Mouse (Mus musculus): ENCODE data around the gene Kat2b.
"Not testable (repeated sequence)": the region's sequence is repeated elsewhere in the genome, so short reads cannot be mapped to it uniquely, and the experiment has no call there.

The Kat2b gene

DNA sequence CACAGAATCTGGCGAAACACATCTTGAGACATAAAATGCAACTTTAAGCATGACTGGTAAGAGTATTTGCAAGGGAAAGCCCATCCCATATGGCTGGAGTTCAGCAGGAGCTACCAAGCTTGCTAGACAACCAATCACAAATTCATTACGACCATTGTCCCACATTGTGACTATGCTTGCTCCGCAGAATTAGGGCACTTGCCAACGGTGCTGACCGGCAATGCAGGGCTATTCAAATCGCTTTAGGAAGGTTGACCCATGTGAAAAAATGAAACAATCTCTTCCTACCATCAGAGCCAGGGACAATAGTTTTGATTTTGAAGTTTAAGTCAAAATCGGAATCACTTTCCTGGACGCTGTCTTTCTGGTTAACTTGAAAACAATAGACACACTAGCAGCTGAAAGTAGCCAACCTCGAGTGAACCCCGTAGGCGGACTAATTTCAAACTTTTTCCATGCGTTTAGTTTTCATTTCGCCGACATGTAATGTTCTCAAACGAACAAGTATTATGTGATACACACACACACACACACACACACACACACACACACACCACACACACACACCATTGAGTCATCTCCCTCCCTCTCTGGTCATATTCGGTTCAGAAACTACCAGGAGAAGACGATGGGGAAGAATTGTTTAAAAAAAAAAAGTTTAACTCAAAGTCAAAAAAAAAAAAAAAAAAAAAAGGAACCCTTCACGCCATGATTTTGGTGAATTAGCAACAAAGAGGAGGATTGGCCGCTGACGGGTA, at the start of gene Kat2b:
TSS of gene Kat2b (plus strand) at position 701 of the 758 bp plus-strand sequence.
- DNase-seq (ENCODE audit: low spot score) = no peak

- DNase-seq (ENCODE audit: low spot score) = no peak
Observed at GRCm38 (mm10) chr17:53519364-53519763, 47.3 kb upstream of the Kat2b start.

DNA sequence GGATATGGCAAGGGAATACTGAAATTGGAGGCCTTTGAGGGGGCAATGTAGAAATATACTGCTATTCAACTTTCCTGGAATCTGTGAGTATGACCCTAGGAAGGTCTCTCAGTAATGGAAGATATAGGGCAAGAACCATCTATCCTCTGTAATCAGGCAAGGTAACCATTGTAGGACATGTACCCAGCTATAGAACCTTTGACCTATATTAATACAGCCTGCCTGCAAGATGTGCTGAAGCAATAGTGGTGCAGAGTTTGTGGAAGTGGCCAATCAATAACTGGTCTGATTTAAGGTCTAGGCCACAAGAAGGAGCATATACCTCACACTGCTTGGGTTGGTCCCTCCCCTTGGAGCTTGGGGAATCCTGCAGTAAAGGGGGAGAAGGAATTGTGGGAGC, 46.2 kb upstream of the Kat2b start:
- no peak for DNase-seq (ENCODE audit: low spot score)

- no peak for DNase-seq (ENCODE audit: low spot score)
Observed at GRCm38 (mm10) chr17:53528034-53528433, 38.6 kb upstream of the Kat2b start.

DNA sequence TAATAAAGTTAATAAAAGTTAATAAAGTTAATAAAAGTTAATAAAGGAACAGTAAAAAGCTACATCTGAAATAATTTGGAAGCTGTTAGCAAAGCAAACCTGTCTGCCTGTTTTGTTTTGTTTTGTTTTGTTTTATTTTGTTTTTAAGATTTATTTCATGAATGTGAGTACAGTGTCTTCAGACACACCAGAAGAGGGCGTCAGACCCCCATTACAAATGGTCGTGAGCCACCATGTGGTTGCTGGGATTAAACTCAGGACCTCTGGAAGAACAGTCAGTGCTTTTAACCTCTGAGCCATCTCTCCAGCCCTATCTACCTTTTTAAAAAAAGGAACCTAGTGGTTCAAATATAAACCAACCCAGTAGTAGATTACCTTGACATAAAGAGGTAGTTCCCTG, 35.5 kb upstream of the Kat2b start:
- DNase-seq (ENCODE audit: low spot score) = no peak

- no peak for DNase-seq (ENCODE audit: low spot score)
Observed at GRCm38 (mm10) chr17:53532425-53532824, 34.2 kb upstream of the Kat2b start.

DNA sequence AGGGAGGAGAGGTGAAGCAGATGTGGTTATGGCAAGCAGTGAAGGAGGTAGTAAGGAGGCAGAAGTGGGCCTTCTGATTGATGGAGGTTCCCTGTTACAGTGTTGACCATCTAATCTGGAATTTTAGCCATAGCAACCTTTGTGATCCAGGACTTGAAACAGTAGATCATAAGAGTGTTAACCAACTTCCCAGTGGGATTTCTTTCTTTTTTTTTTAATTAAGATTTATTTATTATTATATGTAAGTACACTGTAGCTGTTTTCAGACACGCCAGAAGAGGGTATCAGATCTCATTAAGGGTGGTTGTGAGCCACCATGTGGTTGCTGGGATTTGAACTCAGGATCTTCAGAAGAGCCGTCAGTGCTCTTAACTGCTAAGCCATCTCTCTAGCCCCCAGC, 27.3 kb upstream of the Kat2b start, which contains the start of gene Pp2d1:
TSS of gene Pp2d1 (minus strand) at position 101 of the 400 bp plus-strand sequence.
- DNase-seq (ENCODE audit: low spot score) = not testable (repeated sequence)

DNA sequence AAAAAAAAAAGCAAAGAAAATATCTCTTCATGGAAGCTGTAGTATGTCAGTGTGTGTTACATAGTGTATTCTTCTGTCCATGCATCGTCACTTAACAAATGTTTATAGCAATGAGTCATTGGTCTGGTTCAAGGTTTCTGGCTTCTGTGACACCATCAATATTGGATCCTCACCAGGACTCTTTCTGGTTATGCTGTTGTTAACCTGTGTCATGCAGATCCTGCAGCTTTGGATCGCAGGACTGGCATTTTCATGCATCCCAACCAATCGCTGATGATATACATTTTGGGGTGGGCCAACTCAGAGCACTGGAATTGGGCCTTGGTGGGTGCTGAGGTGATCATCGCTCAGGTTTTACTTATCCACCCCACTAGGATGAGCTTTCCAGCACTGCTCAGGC, 24.1 kb upstream of the Kat2b start:
- DNase-seq (ENCODE audit: low spot score) = no peak

- peak; percentile 7 for DNase-seq (ENCODE audit: low spot score)
Observed at GRCm38 (mm10) chr17:53543591-53544324, 22.9 kb upstream of the Kat2b start.

- no peak for DNase-seq (ENCODE audit: low spot score)
Observed at GRCm38 (mm10) chr17:53551306-53552299, 15.1 kb upstream of the Kat2b start.

DNA sequence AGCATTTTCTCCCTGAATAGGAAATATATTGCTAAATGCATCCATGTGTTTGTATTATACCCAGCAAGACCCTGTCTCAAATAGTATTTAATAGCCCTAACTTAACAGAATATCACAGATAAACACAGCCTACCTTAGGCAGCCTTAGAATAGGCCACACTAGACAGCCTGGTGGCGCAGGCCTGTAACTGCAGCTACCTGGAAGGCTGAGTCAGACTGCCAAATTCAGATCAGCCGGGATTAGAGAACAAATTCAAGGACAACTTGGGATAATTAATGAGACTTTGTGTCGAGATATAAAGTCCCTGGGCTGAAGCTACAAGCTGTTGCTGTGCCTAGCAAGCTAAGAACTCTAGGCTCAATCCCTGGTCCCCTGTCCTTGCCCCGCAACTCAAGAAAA, 12.6 kb upstream of the Kat2b start:
- no peak for DNase-seq (ENCODE audit: low spot score)

DNA sequence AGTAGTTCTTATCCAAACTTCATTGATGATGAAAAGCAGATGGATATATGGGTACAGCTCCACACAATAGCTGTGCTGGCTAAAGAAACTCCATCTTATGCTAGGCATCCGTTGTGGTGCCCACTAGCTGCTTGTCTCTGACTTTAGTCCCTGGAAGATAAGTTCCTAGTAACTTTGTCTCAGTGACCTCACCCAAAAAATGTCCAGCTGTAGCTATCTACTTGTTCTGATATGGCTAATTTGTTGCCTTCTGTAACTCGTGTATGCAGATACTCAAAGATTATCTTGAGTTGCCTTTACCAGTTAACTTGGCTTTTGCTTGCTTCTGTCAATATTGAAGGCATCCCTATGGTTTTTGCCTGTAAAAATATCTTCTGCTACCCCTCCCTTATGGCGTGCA, 11.8 kb upstream of the Kat2b start:
- DNase-seq (ENCODE audit: low spot score) = no peak

- DNase-seq (ENCODE audit: low spot score) = no peak
Observed at GRCm38 (mm10) chr17:53557443-53557842, 9.2 kb upstream of the Kat2b start.

- DNase-seq (ENCODE audit: low spot score) = no peak
Observed at GRCm38 (mm10) chr17:53559646-53560045, 7.0 kb upstream of the Kat2b start.

DNA sequence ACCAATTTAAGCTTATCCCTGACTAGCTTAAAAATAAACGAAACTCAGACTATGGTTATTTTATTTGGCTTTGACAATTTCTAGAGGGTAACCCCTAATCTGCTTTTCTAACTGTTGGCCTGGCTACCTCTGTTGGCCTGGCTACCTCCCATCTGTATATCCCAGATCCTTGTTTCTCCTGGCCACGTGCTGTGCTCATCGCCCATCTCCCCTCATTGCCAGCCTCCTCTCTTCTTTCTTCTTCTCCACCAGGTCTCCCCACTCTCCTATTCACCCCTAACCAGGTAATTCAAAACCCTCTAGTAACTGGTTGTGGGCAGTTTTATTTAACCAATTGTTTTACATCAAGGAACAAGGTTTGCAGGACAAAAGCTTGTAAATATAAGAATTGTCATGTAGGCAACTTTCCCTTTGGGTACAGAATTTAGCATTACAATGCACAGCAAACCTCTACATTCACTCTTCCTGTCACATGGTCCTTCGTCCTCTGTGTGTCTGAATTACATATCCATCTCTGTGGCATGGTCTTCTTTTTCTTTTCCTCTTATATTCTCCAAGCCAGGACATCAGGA, 5.1 kb upstream of the Kat2b start:
- no peak for DNase-seq (ENCODE audit: low spot score)

DNA sequence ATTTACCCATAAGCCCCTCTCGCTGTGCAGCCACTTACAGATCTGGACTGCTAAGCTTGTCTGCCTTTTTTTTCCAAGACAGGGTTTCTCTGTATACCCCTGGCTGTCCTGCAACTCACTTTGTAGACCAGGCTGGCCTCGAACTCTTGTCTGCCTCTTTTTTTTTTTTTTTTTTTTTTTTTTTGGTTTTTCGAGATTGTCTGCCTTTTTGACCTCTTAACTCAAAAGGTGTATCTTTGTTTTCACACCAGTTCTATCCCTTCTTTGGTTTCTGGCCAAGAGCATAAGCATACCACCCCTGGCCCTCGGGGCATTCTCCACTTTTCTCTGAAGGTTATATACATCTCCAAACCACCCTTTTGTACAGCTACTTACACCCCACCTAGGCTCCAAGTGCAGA, 1.8 kb upstream of the Kat2b start:
- no peak for DNase-seq (ENCODE audit: low spot score)

- peak; percentile 63 for DNase-seq (ENCODE audit: low spot score)
Observed at GRCm38 (mm10) chr17:53566919-53567345, 271 bp downstream of the Kat2b start.

DNA sequence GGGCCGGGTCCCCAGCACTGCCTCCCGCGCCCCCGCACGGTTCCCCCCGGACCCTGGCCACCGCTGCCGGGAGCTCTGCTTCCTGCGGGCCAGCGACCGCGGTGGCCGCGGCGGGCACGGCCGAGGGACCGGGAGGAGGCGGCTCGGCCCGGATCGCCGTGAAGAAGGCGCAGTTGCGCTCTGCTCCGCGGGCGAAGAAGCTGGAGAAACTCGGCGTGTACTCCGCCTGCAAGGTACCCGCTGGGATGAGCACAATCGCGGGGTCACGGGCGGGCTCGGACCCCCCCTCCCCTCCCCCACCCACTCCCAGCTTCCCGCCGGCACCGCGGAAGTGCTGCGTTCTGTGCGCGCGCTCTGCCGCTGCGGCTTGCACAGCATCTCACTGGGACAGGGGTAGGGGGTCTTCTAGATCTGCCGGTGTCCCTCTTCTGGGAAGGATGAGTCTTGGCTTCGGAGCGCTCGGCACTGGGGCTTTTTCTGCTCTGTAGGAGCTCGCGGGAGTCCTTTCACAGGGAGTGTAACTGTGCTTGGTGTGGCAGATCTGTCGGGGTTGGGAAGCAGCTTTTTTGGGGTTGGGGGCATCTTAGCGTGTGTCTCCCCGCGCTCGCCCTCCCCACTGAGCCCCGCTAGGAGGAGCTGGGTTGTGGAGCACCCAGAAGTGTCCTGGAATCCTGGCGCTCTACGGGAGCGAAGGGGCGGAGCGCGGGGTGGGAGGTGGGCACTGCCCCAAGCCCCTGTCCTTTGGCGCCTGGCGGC, 863 bp downstream of the Kat2b start:
- peak; percentile 37 for DNase-seq (ENCODE audit: low spot score)

- peak; percentile 49 for DNase-seq (ENCODE audit: low spot score)
Observed at GRCm38 (mm10) chr17:53568118-53568517, 1.5 kb downstream of the Kat2b start.

GRCm38 (mm10) chr17:53568734-53569386, 2.2 kb downstream of the Kat2b start:
- no peak for DNase-seq (ENCODE audit: low spot score)
